Mouse (Mus musculus): ENCODE results near the gene Ngb.

Gene Ngb

GRCm38 (mm10) chr12:87102165-87102631, at the start of gene Ngb:
Gene Ngb (minus strand): TSS chr12:87102539.
- DNase-seq, result peak; percentile 50

- DNase-seq, result no peak
Measured at GRCm38 (mm10) chr12:87149471-87149870, 47.1 kb upstream of the Ngb start.

DNA sequence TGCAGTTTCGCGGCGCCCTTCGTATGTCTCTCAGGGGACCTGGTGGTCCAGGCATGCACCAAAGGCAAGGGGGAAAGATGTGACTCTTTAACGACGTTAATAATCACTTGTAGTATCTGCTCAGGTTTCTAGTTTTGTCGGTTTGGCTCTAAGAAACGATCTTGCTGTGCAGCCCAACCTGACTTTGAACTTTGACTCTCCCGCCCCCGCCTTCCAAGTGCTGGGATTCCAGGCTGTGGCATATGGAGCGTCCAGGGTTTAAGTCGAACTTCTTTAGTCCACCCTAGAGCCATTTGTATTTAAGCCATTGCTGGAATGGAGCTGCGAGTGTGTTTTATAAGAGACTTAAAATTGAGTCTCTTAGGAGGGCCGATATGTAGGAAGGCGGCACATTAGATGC, 45.8 kb upstream of the Ngb start:
- no peak for DNase-seq

DNA sequence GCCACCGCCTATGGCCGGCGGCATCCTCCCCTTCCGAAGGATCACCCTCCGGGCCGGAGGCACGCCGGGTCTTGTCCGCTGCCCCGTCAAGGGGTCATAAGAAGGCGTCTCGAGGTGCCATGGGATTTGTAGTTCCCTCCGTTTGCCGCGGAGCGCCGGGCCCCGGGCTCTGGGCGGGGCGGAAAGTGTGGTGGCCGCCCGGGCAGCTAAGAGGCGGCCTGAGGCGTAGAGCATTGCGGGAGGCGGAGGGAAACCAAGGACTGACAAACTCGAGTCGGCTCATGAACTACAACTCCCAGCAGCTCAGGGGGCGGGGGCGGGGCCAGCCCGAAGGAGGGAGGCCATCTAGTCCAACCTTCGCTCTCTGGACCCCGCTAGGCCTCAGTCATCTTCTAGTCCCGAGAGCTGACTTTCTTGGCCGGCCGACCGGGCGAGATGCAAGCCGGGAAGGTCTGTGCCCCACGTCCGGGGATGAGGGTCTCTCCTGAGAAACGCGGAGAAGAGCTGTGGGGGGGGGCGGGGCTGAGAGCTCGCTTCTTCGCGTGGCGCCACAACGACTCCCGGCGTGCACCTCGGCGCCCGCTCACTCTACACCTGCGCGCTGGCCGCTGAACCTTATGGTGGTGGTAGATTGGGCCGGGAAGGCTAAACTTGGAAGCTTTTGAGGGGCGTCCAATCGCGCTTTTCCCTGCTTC, 45.2 kb upstream of the Ngb start, which contains the start of gene Pomt2:
TSS of gene Pomt2 (minus strand) at position 574 of the 695 bp plus-strand sequence.
- peak; percentile 98 for DNase-seq

GRCm38 (mm10) chr12:87146966-87147365, 44.6 kb upstream of the Ngb start, which contains the start of gene Gstz1:
Gene Gstz1 (plus strand): TSS chr12:87147165.
- peak; percentile 96 for DNase-seq

DNA sequence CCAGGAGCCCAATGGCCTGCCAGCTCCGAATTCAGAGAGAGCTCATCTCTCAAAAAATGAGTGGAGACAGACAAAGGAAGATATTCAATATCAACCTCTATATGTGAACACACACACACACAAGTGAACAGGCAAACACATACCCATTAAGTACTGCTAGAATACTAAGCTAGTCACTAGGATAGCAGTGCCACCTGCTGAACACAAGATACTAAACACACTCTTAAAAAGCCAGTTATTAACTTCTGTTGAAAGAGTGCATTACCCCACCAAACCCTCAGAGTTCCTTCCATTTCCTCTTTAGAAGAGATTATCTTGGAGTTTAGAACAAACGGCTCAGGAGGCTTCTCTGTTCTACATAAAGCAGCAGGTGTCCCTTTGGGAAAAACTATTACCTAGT, 39.8 kb upstream of the Ngb start:
- DNase-seq, result no peak

GRCm38 (mm10) chr12:87138768-87139167, 36.4 kb upstream of the Ngb start:
- DNase-seq, result no peak

GRCm38 (mm10) chr12:87138342-87138701, 36.0 kb upstream of the Ngb start:
- peak; percentile 85 for DNase-seq

DNA sequence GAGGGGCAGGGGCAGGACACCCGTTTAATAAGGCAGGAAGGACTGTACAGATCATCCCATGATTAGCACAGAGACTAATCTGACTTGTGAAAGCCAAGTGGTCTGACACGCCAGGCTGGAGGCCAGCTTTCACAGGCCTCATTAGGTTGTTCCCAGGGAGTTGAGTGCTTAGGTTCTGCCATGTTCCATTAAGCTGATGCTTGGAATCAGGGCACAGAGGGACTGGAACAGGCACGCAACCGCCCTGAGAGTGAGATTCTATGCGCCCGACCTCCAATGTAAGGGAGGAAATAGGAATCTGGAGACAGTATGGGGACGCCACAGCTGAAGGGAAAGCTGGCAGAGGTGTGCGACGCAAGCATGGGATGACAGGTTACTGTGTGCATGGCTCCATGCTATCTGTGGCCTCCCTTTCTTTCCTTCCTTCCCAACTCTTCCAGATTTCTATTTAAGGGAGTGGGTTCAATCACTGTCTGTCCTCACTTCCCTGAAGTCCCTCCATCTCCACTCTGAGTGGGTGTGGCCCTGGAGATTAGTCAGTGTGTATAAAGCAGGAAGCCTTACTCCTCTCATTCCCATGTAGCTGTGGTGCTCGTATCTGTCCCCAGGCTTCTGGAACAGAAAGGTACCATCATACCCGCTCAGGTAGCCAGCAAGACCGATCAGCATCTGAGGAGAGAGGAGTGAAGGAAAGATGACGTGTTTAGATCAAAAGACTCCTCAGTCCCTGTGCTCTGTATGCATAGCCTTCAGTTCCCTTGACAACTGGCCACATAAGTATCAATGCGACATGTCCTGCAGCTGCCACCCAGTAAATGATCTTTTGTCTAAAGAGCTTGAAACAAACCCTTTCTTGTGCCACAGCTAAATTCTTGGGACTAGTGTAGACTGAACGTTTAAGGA, 35.4 kb upstream of the Ngb start:
- peak; percentile 95 for DNase-seq

GRCm38 (mm10) chr12:87132784-87133183, 30.4 kb upstream of the Ngb start:
- DNase-seq, result no peak

DNA sequence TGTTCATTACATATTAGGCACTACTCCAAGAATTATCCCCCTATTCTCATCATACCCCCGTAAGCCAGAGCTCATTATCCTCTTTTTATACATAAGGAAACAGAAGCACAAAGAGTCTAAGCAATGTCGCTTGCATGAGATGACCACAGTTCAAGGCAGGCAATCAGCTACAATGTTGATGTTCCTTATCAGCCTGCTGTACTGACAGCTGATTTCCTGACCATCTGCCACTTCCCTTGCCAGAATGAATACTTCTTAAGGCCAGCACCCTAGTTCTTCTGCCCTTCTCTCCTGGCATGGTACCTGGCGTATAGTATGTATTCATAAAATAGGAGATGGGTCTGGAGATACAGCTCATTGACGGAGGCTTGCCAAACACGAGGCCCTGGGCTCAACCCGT, 29.9 kb upstream of the Ngb start:
- no peak for DNase-seq

DNA sequence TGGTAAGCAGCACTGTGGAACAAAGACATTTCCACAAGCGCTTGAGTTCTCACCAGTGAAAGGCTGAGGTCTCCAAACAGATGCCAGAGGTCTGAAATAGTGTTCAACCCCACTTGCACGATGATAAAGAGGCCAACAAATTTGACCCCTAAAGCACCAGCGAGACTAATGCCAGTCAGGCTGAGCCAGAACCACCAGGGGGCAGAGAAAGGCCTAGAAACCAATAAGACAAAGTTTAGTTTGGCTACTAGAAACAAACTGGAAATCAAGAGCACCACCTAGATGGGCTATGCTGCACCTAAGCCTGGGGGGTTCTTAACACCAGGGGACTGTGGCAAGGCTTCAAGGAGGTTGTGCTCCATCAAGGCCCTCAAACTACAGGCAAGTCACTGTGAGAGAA, 29.3 kb upstream of the Ngb start:
- DNase-seq, result peak; percentile 72

- DNase-seq, result no peak
Measured at GRCm38 (mm10) chr12:87131181-87131580, 28.8 kb upstream of the Ngb start.

GRCm38 (mm10) chr12:87130224-87130623, 27.9 kb upstream of the Ngb start:
- no peak for DNase-seq

GRCm38 (mm10) chr12:87127256-87127655, 24.9 kb upstream of the Ngb start:
- DNase-seq, result peak; percentile 84

GRCm38 (mm10) chr12:87121918-87122589, 19.7 kb upstream of the Ngb start:
- DNase-seq, result no peak

- DNase-seq, result no peak
Measured at GRCm38 (mm10) chr12:87107357-87107977, 5.1 kb upstream of the Ngb start.

DNA sequence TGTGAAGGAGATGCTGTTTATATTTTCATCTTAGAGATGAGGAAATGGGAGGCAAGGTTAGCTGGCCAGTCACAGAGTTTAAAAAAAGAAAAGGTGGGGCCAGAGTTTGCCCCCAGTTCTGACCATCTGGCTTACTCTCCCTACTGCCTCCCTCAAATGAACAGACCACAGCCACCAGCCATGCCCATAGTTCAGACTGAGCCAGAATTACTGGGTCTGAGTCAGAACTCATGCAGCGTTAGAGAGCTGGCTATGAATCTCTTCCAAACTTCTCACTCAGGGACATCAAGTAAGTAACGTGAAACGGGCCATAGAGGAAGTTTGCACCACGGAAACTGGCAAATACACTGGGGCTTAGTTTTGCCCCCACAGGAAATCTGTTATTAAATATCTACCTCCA, 2.5 kb upstream of the Ngb start:
- DNase-seq, result no peak

DNA sequence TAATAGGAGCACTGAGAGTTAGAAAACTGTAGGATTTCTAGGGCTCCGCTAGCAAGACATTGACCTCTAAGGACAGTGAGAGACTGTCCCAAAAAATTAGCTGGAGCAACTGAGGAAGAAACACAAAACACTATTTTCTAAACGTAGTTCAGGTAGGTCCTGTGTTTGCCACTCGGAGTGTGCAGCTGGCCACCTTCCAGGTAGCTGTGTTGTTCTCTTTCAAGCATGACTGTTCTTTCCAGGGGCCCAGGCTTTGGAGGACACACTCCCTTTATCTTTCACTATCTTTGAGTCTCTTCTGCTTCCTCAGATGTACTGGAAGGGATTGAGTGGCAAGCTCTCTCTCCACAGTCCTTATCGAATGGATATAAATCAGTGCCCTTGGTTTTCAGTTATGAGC, 1.1 kb upstream of the Ngb start:
- DNase-seq, result no peak

- DNase-seq, result no peak
Measured at GRCm38 (mm10) chr12:87100331-87100730, 2.0 kb downstream of the Ngb start.

DNA sequence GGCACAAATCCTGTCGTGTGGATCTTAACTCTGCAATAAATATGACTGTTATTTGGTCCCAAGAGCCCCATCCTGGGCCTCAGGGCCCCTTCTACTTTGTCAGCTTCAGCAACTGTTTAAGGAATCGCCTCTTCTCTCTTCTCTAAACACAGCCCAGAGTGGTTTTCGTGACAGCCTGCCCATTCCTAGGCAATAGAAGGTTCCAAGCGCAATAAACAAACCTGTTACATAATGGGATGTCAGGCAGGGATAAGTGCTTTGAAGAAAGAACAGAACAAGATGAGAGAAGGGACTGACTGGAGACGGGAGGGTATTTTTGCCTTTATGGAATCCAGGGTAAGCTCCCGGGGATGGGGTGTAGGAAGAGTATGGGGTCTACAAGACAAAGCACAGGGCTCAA, 8.7 kb downstream of the Ngb start:
- no peak for DNase-seq

- DNase-seq, result no peak
Measured at GRCm38 (mm10) chr12:87093249-87093648, 9.1 kb downstream of the Ngb start.

- DNase-seq, result no peak
Measured at GRCm38 (mm10) chr12:87091916-87092315, 10.4 kb downstream of the Ngb start.

Data from retina, postnatal 1 day (tissue).